Mouse (Mus musculus) retina, postnatal 1 day (tissue): ENCODE results near the gene Usp3.

Experiments
- DNase-seq: peaks from one replicate; pipeline ENCODE4 v3.0.0-alpha.2; 2012

Gene Usp3

DNA sequence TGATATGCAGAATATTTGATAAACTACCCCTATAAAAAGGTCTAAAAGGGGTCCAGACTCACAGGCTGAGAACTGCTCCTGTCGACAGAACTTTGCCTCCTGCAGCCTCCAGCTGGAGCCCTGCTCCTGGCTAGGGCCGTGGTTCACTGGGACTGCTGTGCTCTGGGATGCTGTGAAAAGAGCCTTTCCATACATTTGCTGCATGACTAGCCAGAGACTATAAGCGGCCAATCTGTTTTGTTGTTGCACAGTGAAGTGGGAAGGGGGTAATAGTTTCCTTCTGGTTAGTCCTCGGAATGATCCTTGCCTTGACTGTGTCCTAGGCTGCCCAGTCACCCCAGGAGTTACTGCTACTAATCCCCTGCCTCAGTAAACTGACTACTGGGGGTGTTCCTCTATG is 86.9 kb downstream of the Usp3 start:
- peak; percentile 89 for DNase-seq

GRCm38 (mm10) chr9:66505141-66505917 is 87.6 kb downstream of the Usp3 start:
- peak; percentile 46 for DNase-seq

DNA sequence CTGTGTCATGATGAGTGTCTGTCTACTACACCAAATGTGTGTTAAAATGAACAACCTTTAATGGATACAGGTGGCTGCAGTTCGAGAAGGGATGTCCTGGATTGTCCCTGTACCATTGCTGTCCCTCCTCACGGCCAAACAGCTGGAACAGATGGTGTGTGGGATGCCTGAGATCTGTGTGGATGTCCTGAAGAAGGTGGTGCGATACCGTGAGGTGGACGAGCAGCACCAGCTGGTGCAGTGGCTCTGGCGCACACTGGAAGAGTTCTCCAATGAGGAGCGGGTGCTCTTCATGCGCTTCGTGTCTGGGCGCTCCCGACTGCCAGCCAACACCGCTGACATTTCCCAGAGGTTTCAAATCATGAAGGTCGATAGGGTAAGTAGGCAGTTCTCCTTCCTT is 88.4 kb downstream of the Usp3 start:
- DNase-seq = no peak

DNA sequence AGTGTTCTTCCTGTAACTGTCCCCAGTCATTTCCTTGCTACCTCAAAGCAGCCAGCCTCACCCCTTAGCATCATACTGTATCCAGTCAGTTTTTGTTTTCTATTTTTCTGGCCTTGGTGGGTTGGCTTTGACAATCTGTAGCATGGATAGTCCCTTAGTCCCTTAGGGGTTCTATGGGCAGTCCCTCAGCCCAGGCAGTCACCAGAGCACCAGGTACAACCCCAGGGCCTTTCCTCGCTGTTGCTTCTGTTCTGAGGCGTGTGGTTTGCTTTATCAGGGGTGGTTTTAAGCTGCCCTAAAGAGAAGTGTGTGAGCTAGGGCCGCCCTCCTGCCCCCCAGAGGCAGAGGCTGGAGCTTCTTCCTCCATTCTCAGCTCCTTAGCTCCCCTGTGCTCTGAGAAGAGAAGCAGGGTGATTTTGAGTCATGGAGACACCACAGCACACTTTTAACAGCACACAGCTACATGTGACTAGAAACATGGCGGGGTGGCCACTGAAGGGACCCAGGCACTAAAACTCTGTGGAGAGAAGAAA is 89.0 kb downstream of the Usp3 start:
- no peak for DNase-seq

DNA sequence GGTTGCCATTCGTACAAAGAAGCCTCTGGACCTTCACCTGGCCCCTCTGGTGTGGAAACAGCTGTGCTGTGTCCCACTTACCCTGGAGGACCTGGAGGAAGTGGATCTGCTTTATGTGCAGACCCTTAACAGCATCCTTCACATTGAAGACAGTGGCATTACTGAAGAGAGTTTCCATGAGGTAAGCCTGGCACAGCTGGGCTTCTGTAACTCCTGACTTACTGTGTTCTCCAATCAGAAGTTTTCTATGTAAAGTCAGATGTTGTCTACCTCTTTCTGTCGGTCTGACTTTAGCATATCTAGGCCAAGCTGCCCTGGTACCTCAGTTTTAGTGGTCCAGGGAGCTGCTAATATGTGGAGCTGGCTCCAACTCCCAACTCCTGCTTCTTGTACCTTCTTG is 91.7 kb downstream of the Usp3 start:
- DNase-seq = no peak

DNA sequence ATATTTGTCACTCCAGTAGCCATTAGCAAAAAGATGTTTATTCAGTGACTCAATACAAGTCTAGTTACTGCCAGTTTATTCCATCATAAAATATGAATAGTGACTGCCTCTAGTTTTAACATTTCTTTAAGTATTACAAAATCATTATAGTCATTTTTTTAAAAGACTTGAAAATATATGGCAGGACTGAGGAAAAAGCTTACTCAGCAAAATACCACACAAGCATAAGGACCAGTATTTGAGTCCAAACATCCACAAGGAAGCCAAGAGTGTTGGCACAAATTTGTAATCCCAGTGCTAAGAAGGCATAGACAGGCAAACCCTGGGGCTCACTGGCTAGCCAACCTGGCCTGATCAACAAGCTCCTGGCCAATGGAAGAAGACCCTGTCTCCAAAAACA is 99.0 kb downstream of the Usp3 start:
- DNase-seq = no peak

- no peak for DNase-seq
Measured at GRCm38 (mm10) chr9:66492361-66492760, 100.6 kb downstream of the Usp3 start.

GRCm38 (mm10) chr9:66488786-66489185 is 104.2 kb downstream of the Usp3 start:
- DNase-seq = no peak

- DNase-seq = no peak
Measured at GRCm38 (mm10) chr9:66483429-66483828, 109.5 kb downstream of the Usp3 start.

DNA sequence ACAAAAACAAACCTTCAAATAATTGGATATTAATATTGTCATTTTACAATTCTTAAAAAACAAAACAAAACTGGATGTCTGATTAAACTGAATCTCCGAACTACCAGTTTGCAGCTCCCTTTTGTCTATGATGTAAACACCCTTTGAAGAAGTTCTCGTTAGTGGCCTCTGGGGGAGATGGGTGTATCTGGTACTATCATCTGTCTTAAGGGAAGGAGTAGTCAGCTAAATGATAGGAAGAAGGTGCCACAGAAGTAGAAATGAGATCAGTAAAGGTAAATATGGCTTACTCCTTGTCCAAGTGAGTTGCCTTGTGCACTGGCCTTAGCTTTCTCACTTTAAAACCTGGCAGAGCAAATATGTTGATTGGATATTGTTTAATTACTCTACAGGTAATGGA is 115.2 kb downstream of the Usp3 start:
- no peak for DNase-seq

GRCm38 (mm10) chr9:66465087-66465486 is 127.9 kb downstream of the Usp3 start:
- peak; percentile 61 for DNase-seq
